Mouse (Mus musculus) testis, adult 2 months (tissue): Measurements from ENCODE around the gene Gm17509. TPM values are rescaled to one million over a fixed set of nuclear protein-coding genes. Genes with fewer than 3 reads are reported as not detected.
A peak's percentile ranks its signal among the peaks of the same experiment; 100 is the strongest.

ENCODE experiments used
- H3K27ac ChIP-seq: fragments of 200-500 bp; 2 replicates; pipeline ENCODE4 v1.5.1; 2012; ENCODE audit warnings: low read depth, low read length; ENCODE audit not compliant: control insufficient read depth, insufficient read depth
- H3K27me3 ChIP-seq: fragments of 200-500 bp; 2 replicates; pipeline ENCODE4 v1.6.1; 2012; ENCODE audit warnings: mild to moderate bottlenecking, low read length, moderate library complexity; ENCODE audit not compliant: control insufficient read depth, insufficient read depth
- H3K36me3 ChIP-seq: fragments of 200-500 bp; 2 replicates; pipeline ENCODE4 v1.6.1; 2012; ENCODE audit warnings: mild to moderate bottlenecking, low read length; ENCODE audit not compliant: control insufficient read depth, insufficient read depth
- H3K4me1 ChIP-seq: fragments of 200-500 bp; 2 replicates; pipeline ENCODE4 v1.6.1; 2012; ENCODE audit warnings: low read length; ENCODE audit not compliant: control insufficient read depth, insufficient read depth
- H3K4me3 ChIP-seq: fragments of 200-500 bp; 2 replicates; pipeline ENCODE4 v1.5.1; 2012; ENCODE audit warnings: low read depth, mild to moderate bottlenecking, low read length, moderate library complexity, mixed read lengths; ENCODE audit not compliant: control insufficient read depth
- CTCF ChIP-seq: fragments of 200-500 bp; IDR thresholded peaks from 2 replicates; pipeline ENCODE4 v1.5.1; 2012; ENCODE audit warnings: low read depth, mild to moderate bottlenecking, inconsistent platforms, low read length, moderate library complexity; ENCODE audit not compliant: control insufficient read depth, insufficient read depth, insufficient replicate concordance
- POLR2A ChIP-seq: fragments of 200-500 bp; IDR thresholded peaks from 2 replicates; pipeline ENCODE4 v1.6.1; 2012; ENCODE audit warnings: low read depth, mild to moderate bottlenecking, inconsistent platforms, low read length, moderate library complexity; ENCODE audit not compliant: control insufficient read depth
- polyA plus RNA-seq: library from polyadenylated mRNA; depleted of rRNA; stranded (reverse); fragments of >200 nt; gene quantifications from 2 replicates; pipeline ENCODE4 v1.2.3, GENCODE M21; 2012; rRNA removed

Gene Gm17509
- 0.05 TPM in 1 of 2 replicates, not detected in the other for polyA plus RNA-seq

DNA sequence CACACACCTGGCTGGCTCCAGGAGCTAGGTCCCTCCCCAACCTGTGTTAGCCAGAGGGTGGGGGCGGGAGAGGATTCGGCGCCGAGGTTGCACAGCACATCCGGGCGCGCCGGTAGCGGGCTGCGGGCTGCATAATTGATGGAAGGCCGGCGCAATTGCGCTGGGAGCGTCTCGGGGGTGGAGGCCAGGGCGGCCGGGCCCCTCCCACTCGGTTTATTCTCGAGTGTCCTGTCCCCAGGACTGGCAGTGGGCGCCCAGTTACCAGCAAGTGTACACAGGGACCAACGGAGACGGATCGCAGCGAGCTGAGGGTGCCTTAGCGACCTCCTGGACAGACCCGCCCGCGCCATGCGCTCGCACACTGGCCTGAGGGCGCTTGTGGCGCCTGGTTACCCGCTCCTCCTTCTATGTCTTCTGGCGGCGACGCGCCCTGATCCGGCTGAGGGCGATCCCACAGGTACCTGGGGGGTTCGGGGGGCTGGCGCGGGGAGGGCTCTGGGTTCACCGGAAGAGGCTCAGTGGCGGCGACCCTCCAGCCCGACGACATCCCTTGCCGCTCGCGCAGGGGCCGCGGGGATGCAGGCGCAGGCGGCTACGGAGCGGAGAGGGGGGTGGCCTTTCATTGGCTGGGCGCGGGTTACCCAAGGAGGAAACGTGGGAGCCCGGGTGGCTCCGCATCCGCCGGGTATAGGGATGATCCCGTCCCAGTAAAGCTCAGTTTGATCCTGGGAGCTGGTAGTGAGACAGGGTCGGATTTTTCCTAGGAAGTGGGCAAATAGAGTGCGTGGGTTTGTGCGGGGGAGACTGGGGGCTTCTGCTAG lies at the start of gene Gm17509:
Gm17509 (minus strand) TSS at position 575 of the 821 bp plus-strand sequence.
- Histone ChIP-seq H3K4me3 (peak within 1 kb of the TSS; percentile 32), H3K27me3 (no peaks in the 10 kb centered on the region), H3K4me1 (no peaks in the 10 kb centered on the region; the same call in 1 of the 2 replicates), H3K27ac (no peak within 1 kb of the TSS), H3K36me3 (no peaks in the 10 kb centered on the region)
- TF ChIP-seq POLR2A (no peak), CTCF (no peak)

DNA sequence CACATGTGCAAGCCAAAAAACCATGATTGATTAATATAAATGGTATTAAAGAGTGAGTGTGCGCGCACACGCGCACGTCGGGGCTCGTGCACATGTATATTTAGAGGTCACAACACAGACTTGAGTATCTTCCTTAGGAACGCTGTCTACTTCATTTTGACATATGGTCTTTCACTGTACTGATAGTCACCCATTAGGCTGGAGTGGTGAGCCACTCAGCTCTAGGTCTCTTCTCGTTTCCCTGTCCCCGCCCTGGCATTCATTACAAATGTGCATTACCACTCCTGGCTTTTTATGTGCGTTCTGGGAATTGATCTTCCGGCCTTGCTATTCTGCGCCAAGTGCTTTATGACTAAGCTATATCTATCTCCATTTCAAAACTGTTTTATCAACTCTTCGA lies 47.1 kb upstream of the Gm17509 start:
- H3K27ac ChIP-seq = no peak overlapping the region
- H3K36me3 ChIP-seq = no peaks in the 10 kb centered on the region

DNA sequence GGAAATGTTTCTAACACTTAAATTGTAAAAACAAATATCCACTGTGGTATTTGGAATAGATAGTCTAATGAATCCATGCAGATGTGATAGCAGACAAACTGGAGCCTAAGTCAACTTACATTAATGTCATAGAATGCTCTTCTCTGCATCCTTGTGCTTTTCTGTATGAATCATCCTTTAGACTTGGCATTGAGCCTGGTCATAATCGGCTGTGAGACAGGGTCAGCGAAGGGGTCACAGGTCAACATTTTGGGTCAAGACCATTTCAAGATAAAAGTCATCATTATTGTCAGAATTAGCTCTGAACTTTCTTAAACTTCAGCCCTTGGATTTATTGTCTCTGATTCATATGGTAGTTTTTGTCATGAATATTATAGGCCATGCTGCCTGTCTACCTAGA lies 45.3 kb upstream of the Gm17509 start:
- Histone ChIP-seq H3K27me3 (no peaks in the 10 kb centered on the region), H3K27ac (no peak overlapping the region), H3K4me3 (no peak overlapping the region), H3K4me1 (no peaks in the 10 kb centered on the region), H3K36me3 (no peaks in the 10 kb centered on the region)
- TF ChIP-seq CTCF (no peak), POLR2A (no peak)

More for the DNA sequence above, 47.1 kb upstream of the Gm17509 start:
- Histone ChIP-seq H3K4me1 (no peaks in the 10 kb centered on the region), H3K4me3 (no peak overlapping the region), H3K27me3 (no peaks in the 10 kb centered on the region)
- no peak for TF ChIP-seq POLR2A
- TF ChIP-seq CTCF = no peak

- TF ChIP-seq POLR2A (no peak), CTCF (no peak)
- Histone ChIP-seq H3K4me1 (no peaks in the 10 kb centered on the region), H3K36me3 (no peaks in the 10 kb centered on the region), H3K4me3 (no peak overlapping the region), H3K27me3 (no peaks in the 10 kb centered on the region), H3K27ac (no peak overlapping the region)
Observed at GRCm38 (mm10) chr13:117260704-117261103, 39.8 kb upstream of the Gm17509 start.

DNA sequence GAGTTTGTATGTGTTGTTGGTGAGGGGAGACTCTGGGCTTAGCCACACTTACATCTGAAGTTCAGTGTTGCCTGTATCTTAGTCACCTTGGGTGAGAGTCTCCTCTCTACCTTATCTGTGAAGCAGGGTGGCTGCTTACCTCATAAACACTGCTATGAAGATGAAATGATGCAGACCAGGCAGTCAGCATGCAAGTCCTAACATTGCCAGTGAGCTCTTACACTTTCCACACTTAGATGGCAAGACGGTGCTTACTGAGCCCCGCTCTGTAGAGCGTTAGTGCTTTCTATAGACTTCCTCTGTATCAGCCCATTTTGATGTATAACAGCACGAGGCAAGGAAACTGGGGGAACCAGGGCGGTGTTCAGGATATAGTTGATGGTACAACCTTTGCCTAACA lies 21.7 kb upstream of the Gm17509 start:
- Histone ChIP-seq H3K36me3 (no peaks in the 10 kb centered on the region), H3K4me3 (peak overlapping the region; percentile 60; the same call in 1 of the 2 replicates), H3K27ac (no peak overlapping the region), H3K27me3 (no peaks in the 10 kb centered on the region), H3K4me1 (no peaks in the 10 kb centered on the region)
- TF ChIP-seq CTCF (no peak), POLR2A (no peak)

- TF ChIP-seq CTCF = no peak
- no peak for TF ChIP-seq POLR2A
- Histone ChIP-seq H3K27me3 (no peaks in the 10 kb centered on the region), H3K4me3 (peak overlapping the region; percentile 60; the same call in 1 of the 2 replicates), H3K27ac (no peak overlapping the region), H3K36me3 (no peaks in the 10 kb centered on the region), H3K4me1 (no peaks in the 10 kb centered on the region)
Observed at GRCm38 (mm10) chr13:117242063-117242462, 21.2 kb upstream of the Gm17509 start.

- no peaks in the 10 kb centered on the region for H3K4me1 ChIP-seq
- no peaks in the 10 kb centered on the region for H3K36me3 ChIP-seq
- H3K4me3 ChIP-seq = no peak overlapping the region
- no peaks in the 10 kb centered on the region for H3K27me3 ChIP-seq
- TF ChIP-seq POLR2A (no peak), CTCF (no peak)
- H3K27ac ChIP-seq = no peak overlapping the region
Observed at GRCm38 (mm10) chr13:117237111-117237510, 16.2 kb upstream of the Gm17509 start.

DNA sequence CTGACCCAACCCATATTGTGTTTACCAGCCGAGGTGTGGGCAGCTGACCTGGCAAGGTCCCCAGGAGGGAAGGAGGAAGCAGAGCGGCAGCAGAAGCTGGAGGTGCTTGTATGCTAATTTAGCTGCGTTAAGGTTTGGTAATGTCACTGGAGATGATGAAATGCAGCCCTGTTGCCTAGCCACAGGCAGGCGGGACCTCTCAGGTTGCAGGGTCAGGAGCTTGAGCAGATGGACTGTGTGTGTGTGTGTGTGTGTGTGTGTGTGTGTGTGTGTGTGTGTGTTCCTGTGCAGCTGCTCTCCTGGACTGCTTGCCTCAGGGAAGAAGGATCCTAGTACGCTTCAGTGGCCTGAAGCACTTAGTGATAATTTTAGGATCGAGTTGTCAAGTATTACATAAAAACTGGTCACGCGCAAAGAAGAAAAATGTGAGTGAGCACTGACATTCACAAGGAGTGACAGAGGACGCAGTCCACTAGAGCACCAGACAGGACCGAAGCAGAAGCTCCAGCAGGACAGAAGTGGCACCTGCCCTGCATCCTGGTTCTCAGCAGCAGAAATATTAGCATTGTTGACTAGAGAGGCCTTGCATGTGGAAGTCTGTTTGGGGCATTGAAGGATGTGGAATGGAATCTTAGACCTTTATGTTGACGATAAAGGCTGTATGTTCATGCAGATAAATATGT lies 14.8 kb upstream of the Gm17509 start:
- TF ChIP-seq CTCF (no peak), POLR2A (no peak)
- Histone ChIP-seq H3K27ac (no peak overlapping the region), H3K4me1 (no peaks in the 10 kb centered on the region), H3K27me3 (no peaks in the 10 kb centered on the region), H3K36me3 (no peaks in the 10 kb centered on the region), H3K4me3 (no peak overlapping the region)
